25 mouse cellular contexts compared by ENCODE assay signal in genomic region chr4:90996388-90997092, GRCm38 (mm10).
A peak's percentile ranks its signal among the peaks of the same experiment; 100 is the strongest.
DNase-seq lines count a peak whose midpoint lies in the region; ATAC-seq lines count a peak whose summit lies in the region.
"Had no signal": no experiment of that assay in that cellular context is flagged by ENCODE, and none has a peak within 500 bp of the region (broad histone marks: within the 10 kb centered on the region; RNA-seq: fewer than 3 reads in every experiment).

No protein-coding gene starts in this region.

- no peaks in the 10 kb centered on the region for H3K9me3 ChIP-seq in kidney, embryonic 15.5 days (replicated peaks)
- H3K9me3 ChIP-seq in hindbrain, embryonic 12.5 days (replicated peaks) = no peaks in the 10 kb centered on the region
- H3K9me3 ChIP-seq: embryonic facial prominence, embryonic 13.5 days; forebrain, embryonic 12.5 days; forebrain, embryonic 15.5 days; heart, embryonic 10.5 days; heart, embryonic 13.5 days; hindbrain, embryonic 13.5 days had no signal

- DNase-seq in heart, adult 11 months = peak; percentile 68
- no peak for DNase-seq in heart, postnatal 25 days (ENCODE audit: low spot score)
- no peak for DNase-seq in kidney, adult 11 months
- DNase-seq in kidney, postnatal 4 days = peak; percentile 1 to 20
- no peak for DNase-seq in kidney, postnatal 25 days
- DNase-seq: adrenal gland, postnatal 10 days; adrenal gland, postnatal 36 days; cerebellum, adult 11 months; cerebellum, adult 2 months; cerebellum, adult 9-11 months; cerebellum, postnatal 25 days; gastrocnemius, postnatal 25 days; heart, adult 2 months; heart, postnatal 14 days had no signal

- no peaks in the 10 kb centered on the region for H3K27me3 ChIP-seq in kidney, embryonic 15.5 days
- H3K27me3 ChIP-seq in hindbrain, embryonic 12.5 days = no peaks in the 10 kb centered on the region
- H3K27me3 ChIP-seq: embryonic facial prominence, embryonic 13.5 days; forebrain, embryonic 12.5 days; forebrain, embryonic 15.5 days; heart, embryonic 13.5 days; hindbrain, embryonic 13.5 days; Patski had no signal

- intact Hi-C loops in heart, postnatal 25 days (cut with DNase I) = no loop called here

- no peak overlapping the region for H3K9ac ChIP-seq in kidney, embryonic 15.5 days
- H3K9ac ChIP-seq in hindbrain, embryonic 12.5 days = no peak overlapping the region
- H3K9ac ChIP-seq: embryonic facial prominence, embryonic 13.5 days; forebrain, embryonic 12.5 days; forebrain, embryonic 15.5 days; heart, embryonic 13.5 days; hindbrain, embryonic 13.5 days had no signal

- H3K36me3 ChIP-seq in kidney, embryonic 15.5 days = no peaks in the 10 kb centered on the region
- no peaks in the 10 kb centered on the region for H3K36me3 ChIP-seq in hindbrain, embryonic 12.5 days
- H3K36me3 ChIP-seq: embryonic facial prominence, embryonic 13.5 days; forebrain, embryonic 12.5 days; forebrain, embryonic 15.5 days; heart, embryonic 10.5 days; heart, embryonic 13.5 days; hindbrain, embryonic 13.5 days had no signal

- no peak overlapping the region for H3K4me2 ChIP-seq in kidney, embryonic 15.5 days
- no peak overlapping the region for H3K4me2 ChIP-seq in hindbrain, embryonic 12.5 days (replicated peaks)
- H3K4me2 ChIP-seq: embryonic facial prominence, embryonic 13.5 days; forebrain, embryonic 12.5 days; forebrain, embryonic 15.5 days; heart, embryonic 13.5 days; hindbrain, embryonic 13.5 days had no signal

- no peak overlapping the region for H3K4me3 ChIP-seq in kidney, embryonic 15.5 days (replicated peaks)
- H3K4me3 ChIP-seq in hindbrain, embryonic 12.5 days = no peak overlapping the region
- H3K4me3 ChIP-seq: embryonic facial prominence, embryonic 13.5 days; erythroblast, embryonic 14.5 days; forebrain, embryonic 12.5 days; forebrain, embryonic 15.5 days; heart, adult 2 months; heart, embryonic 10.5 days; heart, embryonic 13.5 days; hindbrain, embryonic 13.5 days had no signal

- no peak overlapping the region for H3K27ac ChIP-seq in kidney, embryonic 15.5 days
- H3K27ac ChIP-seq in hindbrain, embryonic 12.5 days = no peak overlapping the region
- H3K27ac ChIP-seq: embryonic facial prominence, embryonic 13.5 days; forebrain, embryonic 12.5 days; forebrain, embryonic 15.5 days; heart, adult 2 months; heart, embryonic 10.5 days; heart, embryonic 13.5 days; hindbrain, embryonic 13.5 days had no signal

- 36% methylated on average over 2 of the region's 2 CpGs for WGBS in kidney, embryonic 15.5 days
- WGBS in hindbrain, embryonic 12.5 days = 77% methylated on average over 2 of the region's 2 CpGs

- peak; percentile 89 for ATAC-seq in kidney, embryonic 15.5 days (replicated peaks; ENCODE audit: low FRiP score)
- no peak; the same call in 1 of the 2 replicates for ATAC-seq in hindbrain, embryonic 12.5 days (ENCODE audit: low FRiP score)
- ATAC-seq: forebrain, embryonic 15.5 days; hindbrain, embryonic 16.5 days; Patski had no signal

- no peaks in the 10 kb centered on the region for H3K4me1 ChIP-seq in kidney, embryonic 15.5 days
- H3K4me1 ChIP-seq in hindbrain, embryonic 12.5 days = no peaks in the 10 kb centered on the region
- H3K4me1 ChIP-seq: embryonic facial prominence, embryonic 13.5 days; forebrain, embryonic 12.5 days; forebrain, embryonic 15.5 days; heart, embryonic 10.5 days; heart, embryonic 13.5 days; hindbrain, embryonic 13.5 days had no signal

Comparison
In these comparisons a context has a peak if more than half of its experiments do, and no peak if none do; other contexts are left out.
1. DNase-seq: peak in heart, adult 11 months (single experiment) and kidney, postnatal 4 days (2 of 2); none in heart, postnatal 25 days (single experiment), kidney, adult 11 months (single experiment) and kidney, postnatal 25 days (0 of 2).